Mouse (Mus musculus) testis, adult 2 months (tissue): ENCODE results near the gene Foxg1.

Source experiments
- CTCF ChIP-seq: fragments of 200-500 bp; IDR thresholded peaks from 2 replicates; pipeline ENCODE4 v1.5.1; 2012; ENCODE audit warnings: low read depth, mild to moderate bottlenecking, inconsistent platforms, low read length, moderate library complexity; ENCODE audit not compliant: control insufficient read depth, insufficient read depth, insufficient replicate concordance
- POLR2A ChIP-seq: fragments of 200-500 bp; IDR thresholded peaks from 2 replicates; pipeline ENCODE4 v1.6.1; 2012; ENCODE audit warnings: low read depth, mild to moderate bottlenecking, inconsistent platforms, low read length, moderate library complexity; ENCODE audit not compliant: control insufficient read depth

DNA sequence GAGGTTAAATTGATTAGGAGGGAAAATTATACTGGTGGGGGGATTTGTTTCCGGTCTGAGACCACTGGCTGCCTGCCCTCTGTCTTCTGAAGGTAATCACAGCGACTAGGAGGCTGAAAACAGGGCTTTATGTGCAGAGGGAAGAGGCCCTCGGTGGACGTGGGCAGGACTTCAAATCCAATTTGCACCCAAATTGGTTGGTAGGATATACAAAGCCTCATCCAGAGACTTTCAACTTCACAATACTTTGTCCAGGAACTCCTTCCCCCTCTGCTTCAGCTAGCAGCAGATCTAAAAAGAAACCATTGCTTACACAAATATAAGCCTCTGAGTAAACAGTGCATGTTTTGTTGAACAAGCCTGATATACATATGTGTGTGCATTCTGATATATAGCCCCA, 2.0 kb upstream of the Foxg1 start:
- TF ChIP-seq CTCF, result no peak
- TF ChIP-seq POLR2A, result no peak
